Mouse (Mus musculus) thymus, postnatal 0 days (tissue): Measurements from ENCODE around the gene Cfap44. TPM values are rescaled to one million over a fixed set of nuclear protein-coding genes. Genes with fewer than 3 reads are reported as not detected.
"Not testable (repeated sequence)": the region's sequence is repeated elsewhere in the genome, so short reads cannot be mapped to it uniquely, and the experiment has no call there.

Experiments used
- DNase-seq: peaks from one replicate; pipeline ENCODE4 v3.0.0-alpha.2; 2015; ENCODE audit warnings: low spot score
- polyA plus RNA-seq: library from polyadenylated mRNA; unstranded; fragments of >200 nt; fragmentation: Nextera tagmentation; extraction: Ambion mirVana; gene quantifications from 2 replicates; pipeline ENCODE4 v1.2.1, GENCODE M21; 2015

The Cfap44 gene
- polyA plus RNA-seq, 1 experiment from 2014 or later, result 0.16 TPM

- no peak for DNase-seq
These were observed 33.9 kb downstream of the Cfap44 start for GRCm38 (mm10) chr16:44428456-44428855.

DNA sequence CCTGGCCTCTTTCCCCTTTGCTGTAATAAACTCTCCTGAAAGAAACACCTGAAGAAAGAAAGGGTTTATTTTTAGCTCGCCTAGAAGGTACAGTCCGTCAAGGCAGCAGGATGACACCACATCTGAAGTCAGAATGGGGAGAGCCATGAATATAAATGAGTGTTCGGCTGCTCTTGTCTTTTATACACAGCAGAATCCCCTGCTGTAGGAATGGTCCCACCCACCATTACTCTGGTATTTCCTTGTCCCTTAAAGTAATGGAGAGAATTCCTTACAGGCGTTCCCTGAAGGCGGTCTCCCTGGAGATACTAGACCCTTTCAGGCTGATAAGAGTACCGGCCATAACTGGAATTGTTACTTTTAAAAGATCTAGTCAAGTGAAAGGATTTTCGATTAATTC lies 35.4 kb downstream of the Cfap44 start:
- DNase-seq, result no peak

GRCm38 (mm10) chr16:44434931-44435330 lies 40.3 kb downstream of the Cfap44 start:
- DNase-seq, result no peak

DNA sequence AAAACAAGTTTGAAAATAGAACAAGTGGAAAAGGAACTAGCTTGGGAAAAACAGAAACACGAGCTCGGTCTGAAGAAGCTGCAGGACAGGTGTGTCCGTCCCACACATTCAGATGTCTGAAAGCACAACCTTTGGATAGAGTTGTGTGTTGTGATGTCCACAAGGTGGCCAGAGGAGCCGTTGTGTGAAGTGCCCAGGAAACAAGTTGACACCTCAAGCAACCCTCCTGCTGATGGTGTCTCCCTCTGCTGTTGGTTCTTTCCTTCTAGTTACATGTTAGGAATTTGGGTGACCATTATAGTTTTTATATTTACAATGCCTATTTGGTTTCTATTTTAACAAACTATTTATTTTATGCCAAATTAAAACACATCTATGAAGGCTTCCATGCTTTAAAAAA lies 40.9 kb downstream of the Cfap44 start:
- DNase-seq, result no peak

- not testable (repeated sequence) for DNase-seq
These were observed 47.3 kb downstream of the Cfap44 start for GRCm38 (mm10) chr16:44441913-44442312.

DNA sequence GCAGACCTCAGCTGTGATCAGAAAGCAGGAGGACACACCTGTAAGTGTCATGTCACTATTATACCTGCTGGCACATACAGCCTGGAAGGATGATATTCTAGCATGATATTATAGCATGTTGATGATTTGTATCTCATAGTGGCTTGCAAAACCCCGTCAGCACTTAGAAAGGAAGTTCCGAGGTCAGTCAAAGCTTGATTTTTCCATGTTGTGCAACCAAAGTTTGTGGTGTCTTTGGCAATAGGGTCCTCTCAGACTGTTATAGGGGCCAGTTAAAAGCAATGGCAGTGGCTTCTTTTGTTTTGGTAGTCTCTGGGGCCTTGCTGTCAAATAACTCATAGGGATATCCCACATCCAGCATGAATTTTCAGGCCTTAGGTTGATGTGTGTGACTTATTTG lies 63.3 kb downstream of the Cfap44 start:
- no peak for DNase-seq

- no peak for DNase-seq
These were observed 64.2 kb downstream of the Cfap44 start for GRCm38 (mm10) chr16:44458826-44459225.

GRCm38 (mm10) chr16:44460922-44461321 lies 66.3 kb downstream of the Cfap44 start:
- DNase-seq, result peak; percentile 41

DNA sequence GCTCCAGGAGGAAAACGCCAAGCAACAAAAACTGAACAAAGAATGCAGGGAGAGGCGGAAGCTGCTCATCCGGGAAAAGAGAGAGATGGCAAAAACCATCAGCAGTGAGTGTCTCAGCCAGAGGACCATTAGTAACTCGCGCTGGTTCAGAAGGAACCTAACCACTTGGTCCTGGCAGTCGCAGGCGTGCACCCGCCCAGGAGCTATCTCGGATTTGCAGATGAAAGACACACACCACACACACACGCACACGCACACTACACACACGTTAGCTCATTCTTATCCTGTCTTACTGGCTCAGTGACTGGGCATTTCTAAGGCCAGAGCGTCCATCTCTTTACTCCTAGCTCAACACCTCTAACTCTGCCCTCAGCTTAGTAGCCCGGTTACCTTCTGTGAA lies 80.7 kb downstream of the Cfap44 start:
- no peak for DNase-seq

DNA sequence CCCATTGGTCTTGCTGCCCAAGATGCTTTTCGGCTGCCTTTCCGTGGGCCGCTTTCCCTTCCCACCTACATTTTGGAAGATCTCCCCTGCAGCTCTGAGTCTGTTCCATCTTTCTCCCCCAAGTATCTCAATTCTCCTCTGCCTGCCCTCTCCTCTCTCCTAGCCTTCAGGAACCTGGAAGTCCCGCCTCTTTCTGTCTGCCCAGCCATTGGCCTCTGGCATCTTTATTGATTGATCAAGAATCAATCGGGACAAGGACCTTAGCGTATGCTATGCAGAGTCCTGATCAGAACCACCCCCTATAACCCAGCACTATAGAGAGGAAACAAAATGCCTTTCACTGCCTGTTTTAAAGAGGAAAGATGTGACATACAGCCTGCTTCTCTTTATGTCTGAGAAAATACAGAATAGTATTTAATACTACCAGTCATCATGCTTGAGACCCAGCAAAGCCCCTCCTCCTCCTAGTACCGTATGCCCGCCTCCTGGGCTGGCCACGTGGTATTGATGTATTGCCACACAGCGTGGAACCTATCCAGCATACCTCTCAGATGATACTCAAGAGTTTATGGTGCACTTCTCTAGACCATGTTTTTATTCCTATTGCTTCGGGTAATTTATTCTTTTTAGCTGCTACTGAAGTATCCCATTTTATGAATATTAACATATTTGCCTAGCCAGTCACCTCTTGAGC lies 81.2 kb downstream of the Cfap44 start:
- no peak for DNase-seq

GRCm38 (mm10) chr16:44478767-44479166 lies 84.2 kb downstream of the Cfap44 start:
- no peak for DNase-seq

- no peak for DNase-seq
These were observed 85.3 kb downstream of the Cfap44 start for GRCm38 (mm10) chr16:44479852-44480251.

DNA sequence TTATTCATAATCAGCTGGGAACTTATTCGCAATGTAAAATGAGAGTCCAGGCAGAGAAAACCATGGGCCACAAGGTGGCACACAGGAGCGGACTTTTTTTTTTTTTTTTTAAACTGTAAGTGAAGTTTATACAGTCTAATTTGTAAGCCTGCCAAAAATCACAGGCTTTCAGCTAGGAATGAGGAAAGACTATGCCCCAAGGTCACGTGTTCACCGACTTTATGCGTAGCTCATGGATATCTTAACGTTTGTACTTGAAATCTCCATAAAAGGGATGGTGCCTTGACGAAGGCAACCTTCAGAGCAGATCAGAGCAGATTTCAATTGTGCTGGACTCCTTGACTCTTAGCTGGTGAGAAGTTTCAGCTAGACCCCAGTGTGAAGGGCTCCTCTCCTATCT lies 86.0 kb downstream of the Cfap44 start:
- no peak for DNase-seq

DNA sequence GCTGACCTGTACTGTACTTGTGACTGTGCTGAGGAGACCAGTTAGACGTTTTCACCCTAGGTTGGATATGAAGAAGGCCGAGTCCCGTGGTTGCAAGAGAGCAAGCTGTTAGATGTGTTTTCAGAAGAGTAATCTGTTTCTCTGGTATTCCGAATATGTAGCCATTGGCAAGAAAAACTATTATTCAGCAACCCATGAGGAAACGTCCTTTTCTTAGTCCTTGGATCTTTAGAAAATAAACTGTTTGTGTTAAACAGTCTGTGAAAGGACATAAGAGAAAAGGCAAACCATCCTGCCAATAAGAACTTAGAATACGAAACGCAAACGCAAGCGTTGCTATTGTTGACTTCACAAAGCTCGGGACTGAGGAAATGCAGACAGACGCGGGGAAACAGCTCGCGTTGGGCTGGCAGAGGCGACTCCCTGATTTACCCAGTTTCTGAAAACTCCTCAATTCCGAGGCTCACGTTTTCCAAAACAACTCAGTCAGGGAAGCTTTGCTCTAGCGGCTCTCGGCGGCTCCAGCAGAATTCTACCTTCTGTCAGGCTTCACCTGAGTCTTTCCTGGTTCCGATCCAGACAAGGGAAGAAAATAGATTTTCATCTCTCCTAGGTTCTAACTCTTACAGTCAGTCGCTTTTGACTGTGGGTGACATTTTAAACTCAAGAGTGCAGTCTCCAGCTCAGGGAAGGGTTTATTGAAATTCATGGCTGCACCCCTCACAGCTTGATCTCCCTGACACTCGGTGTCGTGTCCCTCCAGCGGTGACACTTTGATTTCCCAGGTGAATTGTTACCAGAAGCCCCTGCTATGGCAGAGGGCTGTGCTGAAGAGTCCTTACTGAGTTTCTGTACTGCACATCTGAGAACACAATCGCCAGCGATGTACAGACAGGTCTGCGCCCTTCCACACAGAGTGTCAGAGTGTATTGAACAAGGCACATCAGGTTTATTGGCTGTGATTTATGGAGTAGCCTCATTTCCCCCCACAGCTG lies 87.3 kb downstream of the Cfap44 start:
- no peak for DNase-seq

DNA sequence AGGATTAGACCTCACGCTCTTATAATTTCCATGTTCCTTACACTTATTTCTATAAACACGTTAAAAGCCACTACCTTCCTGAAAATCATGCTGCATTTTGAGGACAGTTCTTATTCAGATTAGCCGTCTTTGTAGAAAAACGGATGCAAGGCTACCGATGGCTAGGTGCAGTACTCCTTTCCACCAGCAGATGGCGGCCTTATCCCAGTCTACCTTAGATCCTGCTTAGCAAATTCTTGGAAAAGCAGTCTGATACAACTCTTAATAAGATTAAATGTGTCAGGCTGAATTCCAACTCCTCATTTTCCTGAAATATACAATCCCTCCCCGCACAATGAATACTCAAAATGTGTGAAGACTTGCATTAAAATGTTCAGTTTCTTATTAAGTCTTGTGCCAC lies 89.5 kb downstream of the Cfap44 start:
- peak; percentile 61 for DNase-seq

DNA sequence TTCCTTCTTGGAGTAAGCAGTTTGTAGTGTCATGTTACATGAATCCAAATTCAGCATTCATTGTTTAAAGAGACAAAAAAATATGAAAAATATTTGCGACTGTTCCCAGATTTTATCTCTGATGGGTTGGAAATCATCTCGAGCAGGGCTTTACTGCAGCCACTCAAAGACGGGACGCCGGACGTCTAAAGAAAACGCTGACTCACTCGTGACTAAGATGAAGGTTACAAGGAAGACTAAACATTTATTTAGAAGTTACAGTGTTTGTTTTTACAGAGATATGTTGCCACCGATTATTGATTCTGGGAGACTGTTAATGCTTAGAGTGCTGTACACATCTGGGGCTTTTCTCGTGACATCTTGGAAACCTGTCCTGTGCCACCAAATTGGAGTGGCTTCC lies 90.2 kb downstream of the Cfap44 start:
- no peak for DNase-seq

DNA sequence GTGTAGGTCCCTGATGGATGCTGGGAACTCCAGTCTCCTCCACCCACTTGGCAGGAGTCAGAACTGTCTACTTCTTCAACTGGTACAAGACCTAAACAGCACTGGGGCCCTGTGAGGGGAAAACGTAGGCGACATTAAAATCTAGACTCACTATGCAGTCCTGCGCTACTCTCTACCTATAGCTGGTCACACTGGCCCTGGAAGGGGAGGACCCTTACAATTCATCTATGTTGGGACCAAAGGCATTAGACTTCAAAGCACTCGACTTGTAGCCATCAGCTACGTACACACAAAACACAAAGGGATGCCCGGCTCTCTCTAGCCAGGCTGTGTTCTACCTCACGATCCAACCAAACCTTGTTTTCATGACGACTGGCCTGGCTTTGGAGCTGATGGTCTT lies 91.1 kb downstream of the Cfap44 start:
- DNase-seq, result no peak

DNA sequence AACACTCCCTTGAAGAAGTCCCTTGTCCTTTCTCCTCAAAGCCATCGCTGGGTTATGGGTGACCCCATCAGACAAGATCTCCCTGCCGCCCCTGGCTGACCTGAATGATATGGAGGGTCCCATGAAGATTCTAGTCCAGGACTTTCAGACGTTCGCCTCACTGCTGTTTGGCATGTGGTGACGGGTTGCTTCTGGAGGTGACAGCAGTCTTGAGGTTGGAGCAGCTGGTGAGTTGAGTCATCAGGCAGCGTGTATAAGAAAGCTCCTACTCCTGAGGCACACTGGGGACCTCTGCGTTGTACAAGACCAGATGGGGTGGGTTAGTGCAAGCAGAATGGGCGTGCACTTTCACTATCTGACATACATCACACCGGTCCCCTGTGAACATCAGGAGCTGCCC lies 92.0 kb downstream of the Cfap44 start:
- DNase-seq, result no peak

DNA sequence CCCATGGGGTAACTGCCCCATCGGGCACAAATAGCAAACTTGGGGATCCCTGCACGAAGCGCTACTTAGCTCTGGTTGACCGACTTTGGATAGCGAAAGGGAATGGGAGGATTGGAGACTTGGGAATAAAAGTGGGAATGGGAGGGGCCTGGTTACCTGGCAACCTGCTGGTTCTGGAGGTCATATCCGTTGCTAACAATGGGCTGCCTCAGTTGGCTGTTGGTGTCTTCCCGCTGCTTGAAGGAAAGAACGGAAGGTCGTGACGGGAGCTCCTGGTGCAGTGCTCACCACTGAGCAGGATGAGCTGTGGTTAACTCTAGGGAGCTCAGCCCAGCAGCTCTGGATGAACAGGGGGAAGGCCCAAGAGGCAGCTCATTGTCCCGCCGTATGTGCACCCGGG lies 92.6 kb downstream of the Cfap44 start:
- DNase-seq, result no peak

GRCm38 (mm10) chr16:44491051-44491450 lies 96.5 kb downstream of the Cfap44 start:
- no peak for DNase-seq

DNA sequence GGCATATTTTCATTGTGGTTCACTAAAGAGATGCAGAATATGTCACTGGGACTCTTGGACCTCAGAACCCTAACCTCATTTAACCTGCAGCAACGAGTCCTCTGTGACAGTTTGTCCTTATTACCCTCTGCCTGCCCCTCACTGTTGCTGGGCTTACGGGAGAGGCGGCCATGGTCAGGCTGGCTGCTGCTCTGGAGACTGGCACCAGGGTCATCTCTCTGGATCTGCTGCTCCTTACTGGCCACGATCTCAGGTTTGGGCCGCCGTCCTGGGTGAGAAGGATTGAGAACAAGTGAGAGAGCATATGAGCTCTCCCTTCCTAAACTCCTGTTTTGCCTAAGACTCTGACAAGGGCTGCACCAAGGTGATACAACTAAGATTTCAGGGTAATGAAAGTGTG lies 97.6 kb downstream of the Cfap44 start:
- no peak for DNase-seq

DNA sequence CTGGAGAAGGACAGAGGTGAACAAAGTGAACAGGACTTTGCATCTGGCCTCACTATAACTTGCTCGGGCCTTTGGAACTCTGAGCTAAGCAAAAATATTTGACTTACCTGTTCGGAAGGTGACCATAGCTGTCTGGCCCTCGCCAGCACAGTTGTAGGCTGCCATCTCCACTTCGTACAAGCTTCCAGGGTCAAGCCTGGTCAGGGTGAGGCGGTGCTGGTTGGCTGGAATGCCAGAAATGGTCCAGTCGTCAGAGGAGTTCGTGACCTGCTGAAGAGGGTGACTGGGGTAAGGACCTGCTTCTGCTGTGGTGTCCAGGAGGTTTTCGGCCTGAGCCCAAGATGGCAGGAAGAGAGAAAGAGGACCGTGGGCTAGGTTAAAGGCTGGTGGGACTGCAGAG lies 98.1 kb downstream of the Cfap44 start:
- no peak for DNase-seq

GRCm38 (mm10) chr16:44493868-44494267 lies 99.3 kb downstream of the Cfap44 start:
- no peak for DNase-seq
